ENCODE assay signal across 22 mouse cellular contexts in the genomic region with DNA sequence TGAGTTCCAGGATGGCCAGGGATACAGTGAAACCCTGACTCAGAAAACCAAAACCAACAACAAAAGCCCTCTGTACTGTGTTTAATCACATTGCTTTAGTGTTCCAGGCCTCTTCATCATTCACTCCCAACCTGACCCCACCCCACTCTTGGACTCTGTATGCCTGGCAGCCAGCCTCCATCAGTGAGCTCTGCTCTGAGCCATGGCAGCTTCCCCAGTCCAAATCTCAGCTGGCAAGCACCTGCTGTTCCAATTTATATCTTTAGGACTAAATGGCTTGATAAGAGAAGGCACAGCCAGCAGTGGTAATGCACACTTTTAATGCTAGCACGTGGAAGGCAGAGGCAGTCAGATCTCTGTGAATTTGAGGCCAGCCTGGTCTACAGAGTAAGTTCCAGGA. TPM values are rescaled to one million over a fixed set of nuclear protein-coding genes. Genes with fewer than 3 reads are reported as not detected.
"Had no signal": no experiment of that assay in that cellular context is flagged by ENCODE, and none has a peak within 500 bp of the region (broad histone marks: within the 10 kb centered on the region; RNA-seq: fewer than 3 reads in every experiment).

No protein-coding gene starts in this region.

- H3K4me2 ChIP-seq: lung, embryonic 14.5 days; midbrain, embryonic 12.5 days; neural tube, embryonic 13.5 days; neural tube, embryonic 15.5 days; stomach, embryonic 15.5 days had no signal

- H3K36me3 ChIP-seq: midbrain, embryonic 10.5 days; midbrain, embryonic 12.5 days; neural tube, embryonic 13.5 days; neural tube, embryonic 15.5 days had no signal

- H3K9me3 ChIP-seq: midbrain, embryonic 10.5 days; midbrain, embryonic 12.5 days; neural tube, embryonic 13.5 days; neural tube, embryonic 15.5 days; stomach, embryonic 15.5 days had no signal

- H3K9ac ChIP-seq: liver, embryonic 14.5 days; lung, embryonic 14.5 days; midbrain, embryonic 12.5 days; neural tube, embryonic 13.5 days; neural tube, embryonic 15.5 days; stomach, embryonic 15.5 days had no signal

- H3K27me3 ChIP-seq: midbrain, embryonic 12.5 days; neural tube, embryonic 13.5 days; neural tube, embryonic 15.5 days; stomach, embryonic 15.5 days had no signal

- H3K4me3 ChIP-seq: midbrain, embryonic 10.5 days; midbrain, embryonic 12.5 days; myocyte; neural tube, embryonic 13.5 days; neural tube, embryonic 15.5 days; stomach, embryonic 15.5 days had no signal

- H3K27ac ChIP-seq: liver, embryonic 14.5 days; midbrain, embryonic 10.5 days; midbrain, embryonic 12.5 days; neural tube, embryonic 13.5 days; neural tube, embryonic 15.5 days; stomach, embryonic 15.5 days had no signal

- ATAC-seq: midbrain, embryonic 16.5 days had no signal

- H3K4me1 ChIP-seq: midbrain, embryonic 10.5 days; midbrain, embryonic 12.5 days; neural tube, embryonic 13.5 days; neural tube, embryonic 15.5 days; stomach, embryonic 15.5 days had no signal

- DNase-seq: lung, adult 18-20 months; lung, embryonic 14.5 days; lung, postnatal 4 days; midbrain, embryonic 14.5 days; retina, postnatal 1 day; right cerebral cortex, adult 18-20 months; right cerebral cortex, postnatal 25 days; right cerebral cortex, postnatal 4 days; thymus, adult 2 months had no signal

RNA-seq across cellular contexts. Expression of gene Zkscan16, which starts 21.7 kb away (rescaled TPM):
- total RNA-seq: megakaryocyte, adult 5-6 weeks; megakaryocyte-erythroid progenitor cell, adult 5-6 weeks had no signal
- polyA plus RNA-seq: myocyte; small intestine, adult 2 months had no signal

RNA-seq across cellular contexts. Expression of gene Gm20503, which starts 37.9 kb away (rescaled TPM):
- total RNA-seq: megakaryocyte, adult 5-6 weeks; megakaryocyte-erythroid progenitor cell, adult 5-6 weeks had no signal
- polyA plus RNA-seq: spleen, adult 2 months; thymus, adult 2 months; urinary bladder, adult 2 months had no signal
